Mouse (Mus musculus): ENCODE data around the gene Cdk4. TPM values are rescaled to one million over a fixed set of nuclear protein-coding genes. Genes with fewer than 3 reads are reported as not detected.

The Cdk4 gene
- polyA plus RNA-seq, 1 experiment from 2014 or later, result 718 TPM

DNA sequence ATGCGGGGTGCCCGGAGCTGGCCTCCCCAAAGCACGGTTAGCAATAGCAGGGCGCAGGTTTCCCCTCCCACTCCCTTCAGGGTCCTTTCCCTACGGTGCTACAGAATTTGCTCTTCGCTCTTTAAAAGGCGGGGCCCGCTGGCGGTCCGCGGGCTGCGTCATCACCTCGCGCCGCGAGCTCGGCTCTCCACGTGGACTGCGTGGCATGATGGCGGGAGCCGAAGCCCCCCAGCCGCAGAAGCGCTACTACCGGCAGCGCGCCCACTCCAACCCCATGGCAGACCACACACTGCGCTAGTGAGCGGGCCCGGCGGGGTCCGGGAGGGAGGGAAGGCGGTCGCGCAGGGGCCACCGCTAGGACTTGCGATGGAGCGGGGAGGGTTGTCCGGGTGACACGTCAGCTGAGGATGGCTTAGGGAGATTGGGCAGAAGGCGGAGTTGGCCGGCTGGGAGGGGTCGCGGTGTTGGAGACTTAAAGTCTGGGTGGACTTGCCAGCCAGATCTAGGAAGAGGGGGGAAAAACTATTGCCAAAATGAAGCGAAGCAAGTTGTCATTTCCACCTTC, 21.5 kb upstream of the Cdk4 start:
- Histone ChIP-seq H3K9ac (peak overlapping the region; percentile 76), H3K27me3 (peaks cover 16% of the 10 kb centered on the region), H3K36me3 (peaks cover 9% of the 10 kb centered on the region; the same call in 1 of the 2 replicates), H3K4me3 (peak overlapping the region; percentile 98), H3K4me2 (peak overlapping the region; percentile 100), H3K4me1 (replicated peaks) (peaks cover 15% of the 10 kb centered on the region), H3K27ac (peak overlapping the region; percentile 78), H3K9me3 (replicated peaks) (no peaks in the 10 kb centered on the region)
- ATAC-seq (replicated peaks; ENCODE audit: insufficient number of reproducible peaks, insufficient read depth, low FRiP score, low read depth), result peak; percentile 86
- WGBS, result under 1% methylated on average over 44 of the region's 44 CpGs

- 16% methylated on average over 5 of the region's 5 CpGs for WGBS
- peak overlapping the region; percentile 78 for H3K27ac ChIP-seq
- no peak for ATAC-seq (replicated peaks; ENCODE audit: insufficient number of reproducible peaks, insufficient read depth, low FRiP score, low read depth)
Observed at GRCm38 (mm10) chr10:127042468-127043115, 20.7 kb upstream of the Cdk4 start.

DNA sequence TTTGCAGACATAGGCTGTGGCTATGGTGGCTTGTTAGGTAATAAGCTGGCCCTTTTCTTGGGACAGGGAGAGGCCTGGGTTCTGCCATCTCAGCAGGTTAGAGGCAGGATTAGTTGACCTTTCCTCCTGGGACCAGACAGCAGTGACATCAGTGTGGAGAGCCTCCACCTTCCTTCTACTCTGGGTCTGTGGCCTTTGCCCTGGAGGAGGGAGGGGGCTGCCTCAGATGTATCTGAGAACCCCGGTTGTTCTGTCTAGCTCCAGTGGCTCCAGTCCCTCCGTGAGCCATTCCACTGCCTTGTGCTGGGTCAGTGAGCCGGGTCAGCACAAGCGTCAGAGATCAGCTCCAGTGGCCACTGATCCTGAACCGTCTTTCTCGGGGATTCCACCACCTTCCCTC, 20.1 kb upstream of the Cdk4 start:
- Histone ChIP-seq H3K27ac (no peak overlapping the region), H3K27me3 (peaks cover 29% of the 10 kb centered on the region), H3K4me3 (no peak overlapping the region), H3K4me1 (replicated peaks) (peaks cover 15% of the 10 kb centered on the region), H3K9ac (no peak overlapping the region), H3K9me3 (replicated peaks) (no peaks in the 10 kb centered on the region), H3K36me3 (peaks cover 9% of the 10 kb centered on the region; the same call in 1 of the 2 replicates), H3K4me2 (no peak overlapping the region)
- ATAC-seq (replicated peaks; ENCODE audit: insufficient number of reproducible peaks, insufficient read depth, low FRiP score, low read depth), result no peak
- WGBS, result 86% methylated on average over 6 of the region's 6 CpGs

More at GRCm38 (mm10) chr10:127042468-127043115, 20.7 kb upstream of the Cdk4 start:
- Histone ChIP-seq H3K36me3 (peaks cover 9% of the 10 kb centered on the region; the same call in 1 of the 2 replicates), H3K4me1 (replicated peaks) (peaks cover 15% of the 10 kb centered on the region), H3K9ac (peak overlapping the region; percentile 76), H3K4me3 (peak overlapping the region; percentile 98), H3K9me3 (replicated peaks) (no peaks in the 10 kb centered on the region), H3K4me2 (peak overlapping the region; percentile 100), H3K27me3 (peaks cover 23% of the 10 kb centered on the region)

- H3K4me3 ChIP-seq, result peak within 1 kb of the TSS; percentile 28
- H3K27ac ChIP-seq, result no peak within 1 kb of the TSS
- 30% methylated on average over 5 of the region's 5 CpGs for WGBS
- no peak for ATAC-seq (replicated peaks; ENCODE audit: insufficient number of reproducible peaks, insufficient read depth, low FRiP score, low read depth)
- H3K9me3 ChIP-seq (replicated peaks), result no peaks in the 10 kb centered on the region
- H3K27me3 ChIP-seq, result peaks cover 59% of the 10 kb centered on the region
- H3K4me2 ChIP-seq, result peak within 1 kb of the TSS; percentile 53
- H3K9ac ChIP-seq, result no peak within 1 kb of the TSS
- H3K36me3 ChIP-seq, result peaks cover 9% of the 10 kb centered on the region; the same call in 1 of the 2 replicates
- H3K4me1 ChIP-seq (replicated peaks), result peaks cover 19% of the 10 kb centered on the region
Observed at GRCm38 (mm10) chr10:127047954-127048353, 15.4 kb upstream of the Cdk4 start, which contains the start of gene Cyp27b1. Gene Cyp27b1, plus strand, starts transcription at chr10:127048250.

GRCm38 (mm10) chr10:127048608-127049394, 14.5 kb upstream of the Cdk4 start:
- Histone ChIP-seq H3K9me3 (replicated peaks) (no peaks in the 10 kb centered on the region), H3K27me3 (peaks cover 62% of the 10 kb centered on the region), H3K4me1 (replicated peaks) (peaks cover 18% of the 10 kb centered on the region), H3K36me3 (peaks cover 9% of the 10 kb centered on the region; the same call in 1 of the 2 replicates), H3K4me2 (peak overlapping the region; percentile 53), H3K9ac (no peak overlapping the region), H3K27ac (no peak overlapping the region), H3K4me3 (peak overlapping the region; percentile 28)
- no peak for ATAC-seq (replicated peaks; ENCODE audit: insufficient number of reproducible peaks, insufficient read depth, low FRiP score, low read depth)
- 5% methylated on average over 35 of the region's 35 CpGs for WGBS

DNA sequence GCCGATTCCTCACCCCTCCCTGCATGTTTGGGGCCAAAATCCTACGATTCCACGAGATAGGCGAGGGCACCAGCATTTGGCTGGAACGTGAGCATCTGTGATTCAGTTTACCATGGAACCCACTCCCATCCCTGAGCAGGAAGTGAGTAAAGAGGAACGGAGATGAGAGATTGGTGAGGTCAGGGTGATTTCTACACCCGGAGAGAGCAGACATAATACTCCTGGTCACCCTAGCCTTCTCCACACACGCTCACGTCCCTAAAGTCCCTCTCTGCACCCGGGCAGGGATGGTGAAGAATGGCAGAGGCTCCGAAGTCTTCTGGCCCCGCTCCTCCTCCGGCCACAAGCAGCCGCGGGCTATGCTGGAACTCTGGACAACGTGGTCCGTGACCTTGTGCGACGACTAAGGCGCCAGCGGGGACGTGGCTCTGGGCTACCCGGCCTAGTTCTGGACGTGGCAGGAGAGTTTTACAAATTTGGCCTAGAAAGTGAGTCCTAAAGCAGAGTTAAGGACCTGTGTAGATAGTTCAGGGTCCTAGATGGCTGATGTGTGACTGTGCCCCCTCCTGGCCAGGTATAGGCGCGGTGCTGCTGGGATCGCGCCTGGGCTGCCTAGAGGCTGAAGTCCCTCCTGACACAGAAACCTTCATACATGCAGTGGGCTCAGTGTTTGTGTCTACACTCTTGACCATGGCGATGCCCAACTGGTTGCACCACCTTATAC, 13.8 kb upstream of the Cdk4 start:
- 2% methylated on average over 29 of the region's 29 CpGs for WGBS
- Histone ChIP-seq H3K27ac (no peak overlapping the region), H3K27me3 (peaks cover 62% of the 10 kb centered on the region), H3K4me2 (peak overlapping the region; percentile 53), H3K4me3 (peak overlapping the region; percentile 28), H3K9ac (no peak overlapping the region), H3K36me3 (peaks cover 6% of the 10 kb centered on the region; the same call in 1 of the 2 replicates), H3K9me3 (replicated peaks) (no peaks in the 10 kb centered on the region), H3K4me1 (replicated peaks) (peaks cover 18% of the 10 kb centered on the region)
- 0 out of 2 replicates have a peak, but pooled peaks have one; percentile 20 for ATAC-seq (replicated peaks; ENCODE audit: insufficient number of reproducible peaks, insufficient read depth, low FRiP score, low read depth)

GRCm38 (mm10) chr10:127050119-127050474, 13.2 kb upstream of the Cdk4 start:
- ATAC-seq (replicated peaks; ENCODE audit: insufficient number of reproducible peaks, insufficient read depth, low FRiP score, low read depth), result no peak
- 0 out of 2 replicates have a peak, but pooled peaks cover under 1% of the 10 kb centered on the region for H3K36me3 ChIP-seq
- H3K9me3 ChIP-seq (replicated peaks), result no peaks in the 10 kb centered on the region
- peaks cover 18% of the 10 kb centered on the region for H3K4me1 ChIP-seq (replicated peaks)
- H3K4me3 ChIP-seq, result no peak overlapping the region
- 11% methylated on average over 10 of the region's 10 CpGs for WGBS
- no peak overlapping the region for H3K9ac ChIP-seq
- H3K27me3 ChIP-seq, result peaks cover 62% of the 10 kb centered on the region
- no peak overlapping the region for H3K4me2 ChIP-seq
- H3K27ac ChIP-seq, result no peak overlapping the region

DNA sequence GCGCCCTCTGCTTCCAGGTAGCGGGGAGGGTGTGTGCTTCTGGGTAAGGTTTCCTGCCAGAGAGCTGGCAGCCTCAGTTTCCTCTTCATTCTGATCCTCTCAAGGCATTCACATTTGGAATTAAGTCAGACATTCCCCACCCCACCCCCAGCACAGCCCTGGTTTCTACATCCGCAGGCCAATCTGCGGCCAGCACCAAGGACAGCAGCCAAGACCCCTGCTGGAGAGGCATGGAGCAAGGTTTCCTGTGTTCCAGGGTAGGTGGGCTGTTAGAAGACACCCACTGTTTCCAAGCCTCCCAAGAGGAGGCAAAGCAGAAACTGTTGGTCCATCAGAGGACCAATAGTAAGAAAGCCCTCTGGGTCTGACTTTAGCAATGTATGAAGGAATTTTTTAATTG, 8.7 kb upstream of the Cdk4 start:
- no peak overlapping the region for H3K4me2 ChIP-seq
- WGBS, result 44% methylated on average over 4 of the region's 4 CpGs
- peaks cover 17% of the 10 kb centered on the region for H3K4me1 ChIP-seq (replicated peaks)
- ATAC-seq (replicated peaks; ENCODE audit: insufficient number of reproducible peaks, insufficient read depth, low FRiP score, low read depth), result no peak
- peaks cover 68% of the 10 kb centered on the region for H3K27me3 ChIP-seq
- no peak overlapping the region for H3K27ac ChIP-seq
- H3K4me3 ChIP-seq, result no peak overlapping the region
- no peaks in the 10 kb centered on the region for H3K36me3 ChIP-seq
- no peak overlapping the region for H3K9ac ChIP-seq
- H3K9me3 ChIP-seq (replicated peaks), result no peaks in the 10 kb centered on the region

- Histone ChIP-seq H3K4me2 (no peak overlapping the region), H3K4me3 (no peak overlapping the region), H3K9me3 (replicated peaks) (no peaks in the 10 kb centered on the region), H3K36me3 (no peaks in the 10 kb centered on the region), H3K27me3 (peaks cover 68% of the 10 kb centered on the region), H3K4me1 (replicated peaks) (peaks cover 21% of the 10 kb centered on the region), H3K9ac (no peak overlapping the region), H3K27ac (no peak overlapping the region)
- 80% methylated on average over 8 of the region's 8 CpGs for WGBS
- ATAC-seq (replicated peaks; ENCODE audit: insufficient number of reproducible peaks, insufficient read depth, low FRiP score, low read depth), result no peak
Observed at GRCm38 (mm10) chr10:127055406-127055805, 7.9 kb upstream of the Cdk4 start.

- Histone ChIP-seq H3K36me3 (no peaks in the 10 kb centered on the region), H3K4me1 (replicated peaks) (peaks cover 22% of the 10 kb centered on the region), H3K27me3 (peaks cover 68% of the 10 kb centered on the region), H3K9ac (no peak overlapping the region), H3K27ac (no peak overlapping the region), H3K4me3 (no peak overlapping the region), H3K4me2 (no peak overlapping the region), H3K9me3 (replicated peaks) (no peaks in the 10 kb centered on the region)
- ATAC-seq (replicated peaks; ENCODE audit: insufficient number of reproducible peaks, insufficient read depth, low FRiP score, low read depth), result no peak
- 77% methylated on average over 20 of the region's 20 CpGs for WGBS
Observed at GRCm38 (mm10) chr10:127056490-127056889, 6.8 kb upstream of the Cdk4 start.

DNA sequence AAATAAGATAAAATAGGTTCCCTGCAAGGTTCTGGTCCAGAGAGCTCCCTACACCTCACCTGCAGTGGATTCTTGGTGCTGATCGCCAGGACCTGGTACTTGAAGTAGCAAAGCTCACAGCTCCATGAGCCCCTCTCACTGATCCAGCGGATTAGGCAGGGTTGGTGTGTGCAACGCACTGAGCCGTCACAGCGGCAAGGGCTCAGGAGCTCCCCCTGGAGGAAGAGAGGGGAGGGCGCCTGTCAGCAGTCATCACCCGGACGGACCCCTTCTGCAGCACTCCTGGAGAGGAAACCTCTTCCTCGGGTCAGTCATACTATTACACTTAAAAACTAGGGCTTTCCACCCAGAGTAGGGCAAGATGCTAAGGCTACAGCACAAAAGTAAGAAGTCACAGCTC, 5.2 kb upstream of the Cdk4 start:
- Histone ChIP-seq H3K4me3 (peak overlapping the region; percentile 81), H3K9ac (no peak overlapping the region), H3K9me3 (replicated peaks) (no peaks in the 10 kb centered on the region), H3K36me3 (no peaks in the 10 kb centered on the region), H3K4me1 (replicated peaks) (peaks cover 25% of the 10 kb centered on the region), H3K4me2 (peak overlapping the region; percentile 100), H3K27ac (no peak overlapping the region), H3K27me3 (peaks cover 63% of the 10 kb centered on the region)
- WGBS, result under 1% methylated on average over 9 of the region's 9 CpGs
- no peak for ATAC-seq (replicated peaks; ENCODE audit: insufficient number of reproducible peaks, insufficient read depth, low FRiP score, low read depth)
